Mouse (Mus musculus) neural tube, embryonic 14.5 days (tissue): Measurements from ENCODE around the gene Zfp940. TPM values are rescaled to one million over a fixed set of nuclear protein-coding genes. Genes with fewer than 3 reads are reported as not detected.
A peak's percentile ranks its signal among the peaks of the same experiment; 100 is the strongest.

Experiments used
- ATAC-seq: fragments of 200-750 bp; cut with Nextera tagmentation; 2 replicates; pipeline ENCODE4 v1.8.0; 2017; ENCODE audit warnings: low read depth, mild to moderate bottlenecking, moderate TSS enrichment, moderate library complexity
- H3K27ac ChIP-seq: fragments of 300-500 bp; sonication (generic); 2 replicates; pipeline ENCODE4 v1.5.1; 2014; ENCODE audit warnings: low read depth, mild to moderate bottlenecking, control low read depth, low read length, moderate library complexity, mixed read lengths
- H3K27me3 ChIP-seq: fragments of 300-500 bp; sonication (generic); 2 replicates; pipeline ENCODE4 v1.6.1; 2014; ENCODE audit warnings: low read length; ENCODE audit not compliant: control insufficient read depth, insufficient read depth
- H3K36me3 ChIP-seq: fragments of 300-500 bp; sonication (generic); 2 replicates; pipeline ENCODE4 v1.6.1; 2014; ENCODE audit warnings: low read length, mixed read lengths; ENCODE audit not compliant: control insufficient read depth, insufficient read depth
- H3K4me1 ChIP-seq: fragments of 300-500 bp; sonication (generic); 2 replicates; pipeline ENCODE4 v1.6.1; 2014; ENCODE audit warnings: low read length; ENCODE audit not compliant: control insufficient read depth, insufficient read depth
- H3K4me2 ChIP-seq: fragments of 300-500 bp; sonication (generic); 2 replicates; pipeline ENCODE4 v1.6.1; 2014; ENCODE audit warnings: mild to moderate bottlenecking, low read depth, low read length, control low read depth
- H3K4me3 ChIP-seq: fragments of 300-500 bp; sonication (generic); 2 replicates; pipeline ENCODE4 v1.5.1; 2014; ENCODE audit warnings: low read depth, low read length, control low read depth, mixed read lengths
- H3K9ac ChIP-seq: fragments of 300-500 bp; sonication (generic); replicated peaks from 2 replicates; pipeline ENCODE4 v1.6.1; 2014; ENCODE audit warnings: low read depth, mild to moderate bottlenecking, control low read depth, low read length, mixed read lengths
- H3K9me3 ChIP-seq: fragments of 300-500 bp; sonication (generic); 2 replicates; pipeline ENCODE4 v1.6.1; 2016; ENCODE audit warnings: low read length; ENCODE audit not compliant: control insufficient read depth
- WGBS: fragments of 180-500 bp; shearing (Covaris S2); extraction: QIAGEN DNeasy Blood & Tissue Kit; methylation state at CpG from one replicate; pipeline ENCODE4 v1.1.7; 2014; 5-methylcytosine and 5-hydroxymethylcytosine counted together
- polyA plus RNA-seq: library from polyadenylated mRNA; unstranded; fragments of >200 nt; fragmentation: Nextera tagmentation; extraction: Ambion mirVana; gene quantifications from 2 replicates; pipeline ENCODE4 v1.2.1, GENCODE M21; 2014

The Zfp940 gene
- polyA plus RNA-seq, 1 experiment from 2014 or later = 13.4 TPM

DNA sequence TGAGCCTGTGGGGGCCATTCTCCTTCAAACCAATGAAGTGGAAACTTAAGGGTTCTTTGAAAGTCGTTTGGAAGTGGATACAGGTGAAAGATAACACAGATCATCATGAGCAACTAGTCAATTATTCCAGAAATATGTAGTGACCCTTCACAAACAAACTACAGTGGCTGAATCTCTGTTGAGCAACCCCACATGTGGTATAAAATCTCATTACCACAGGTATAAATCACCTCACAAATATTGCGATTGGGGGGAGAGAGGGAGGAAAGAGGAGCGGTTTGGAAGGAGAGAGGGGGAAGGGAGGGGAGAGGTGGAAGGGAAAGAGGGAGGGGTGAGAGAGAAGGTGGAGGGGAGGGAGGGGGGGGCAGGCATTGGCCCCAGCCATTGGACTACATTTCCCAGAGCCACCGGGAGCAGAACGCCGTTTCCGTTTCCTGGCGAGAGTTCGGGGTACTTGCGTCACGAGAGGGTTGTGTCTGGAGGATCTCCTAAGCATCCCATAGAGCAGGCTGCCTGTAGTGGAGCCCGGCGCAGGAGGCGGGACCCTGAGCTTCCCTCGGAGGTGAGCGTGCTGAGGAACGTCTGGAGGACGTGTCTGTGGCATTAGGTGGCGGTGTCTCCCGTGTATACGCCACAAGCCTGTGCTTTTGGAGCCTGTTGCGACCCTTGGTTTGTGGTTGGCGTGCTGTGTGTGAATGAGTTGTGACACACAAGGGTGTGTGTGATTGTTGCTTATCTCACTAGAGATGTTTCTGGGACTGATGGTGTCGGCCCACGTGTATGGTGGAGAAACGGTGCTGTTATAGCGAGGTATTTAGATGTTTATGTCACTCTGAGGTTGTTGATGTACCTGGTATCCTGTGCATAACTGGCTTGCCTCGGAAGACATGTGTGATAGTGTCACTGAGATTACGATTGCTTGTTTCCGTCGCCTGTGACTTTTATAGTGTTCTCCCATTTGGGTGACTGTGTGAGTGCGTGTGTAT lies 6.4 kb upstream of the Zfp940 start, which contains the start of gene Zfp420:
Gene Zfp420 (plus strand): TSS at position 448 of the 986 bp plus-strand sequence.
- H3K27ac ChIP-seq = peak within 1 kb of the TSS; percentile 60; the same call in 1 of the 2 replicates
- WGBS = 7% methylated on average over 32 of the region's 32 CpGs
- H3K9me3 ChIP-seq = no peaks in the 10 kb centered on the region
- H3K4me1 ChIP-seq = peaks cover 9% of the 10 kb centered on the region
- no peaks in the 10 kb centered on the region for H3K36me3 ChIP-seq
- peak within 1 kb of the TSS; percentile 58 for H3K4me3 ChIP-seq
- peak within 1 kb of the TSS; percentile 69 for H3K9ac ChIP-seq
- H3K4me2 ChIP-seq = peak within 1 kb of the TSS; percentile 72
- no peaks in the 10 kb centered on the region for H3K27me3 ChIP-seq
- peak; percentile 98 for ATAC-seq

DNA sequence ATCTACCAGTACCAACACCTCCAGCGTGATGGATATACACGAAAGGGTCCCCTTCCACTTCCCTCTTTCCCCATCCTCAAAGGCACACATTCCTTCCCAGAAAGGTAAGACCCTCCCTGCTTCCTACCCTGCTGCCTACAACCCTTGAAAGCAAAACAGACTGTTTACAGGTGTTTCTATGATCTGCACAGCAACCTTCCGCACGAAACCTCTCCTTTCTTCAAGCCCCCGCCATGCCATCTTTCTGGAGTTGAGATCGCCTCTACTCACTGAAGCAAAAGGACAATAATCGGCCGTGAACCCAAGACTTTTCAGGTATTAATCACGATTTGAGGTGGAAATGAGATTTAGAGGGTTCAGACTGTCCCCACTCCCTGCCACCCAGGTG lies 644 bp downstream of the Zfp940 start:
- WGBS = 54% methylated on average over 9 of the region's 9 CpGs
- H3K27me3 ChIP-seq = no peaks in the 10 kb centered on the region
- H3K27ac ChIP-seq = no peak overlapping the region
- H3K36me3 ChIP-seq = no peaks in the 10 kb centered on the region
- peak; percentile 23; the same call in 1 of the 2 replicates for ATAC-seq
- H3K9me3 ChIP-seq = no peaks in the 10 kb centered on the region
- 0 out of 2 replicates have a peak, but pooled peaks cover 4% of the 10 kb centered on the region for H3K4me1 ChIP-seq
- peak overlapping the region; percentile 68 for H3K9ac ChIP-seq
- peak overlapping the region; percentile 43 for H3K4me3 ChIP-seq
- peak overlapping the region; percentile 84 for H3K4me2 ChIP-seq

DNA sequence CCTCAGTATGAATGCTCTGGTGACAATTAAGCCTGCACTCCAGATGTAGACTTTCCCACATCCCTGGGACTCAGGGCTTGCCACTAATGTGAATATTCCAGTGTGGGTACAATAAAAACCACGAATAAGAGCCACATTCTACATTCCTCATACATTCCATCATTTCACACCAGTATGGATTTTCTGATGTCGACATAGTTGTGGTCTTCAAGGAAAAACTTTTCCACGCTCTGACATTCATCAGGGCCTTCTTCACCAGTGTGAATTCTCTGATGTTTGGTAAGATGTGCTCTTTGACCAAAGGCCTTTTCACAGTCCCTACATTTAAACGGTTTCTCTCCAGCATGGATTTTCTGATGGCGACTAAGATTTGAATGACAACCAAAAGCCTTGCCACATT lies 8.9 kb downstream of the Zfp940 start:
- no peak overlapping the region for H3K9ac ChIP-seq
- ATAC-seq = no peak
- H3K27ac ChIP-seq = no peak overlapping the region
- no peak overlapping the region for H3K4me2 ChIP-seq
- H3K36me3 ChIP-seq = peaks cover 17% of the 10 kb centered on the region
- WGBS = 96% methylated on average over 5 of the region's 5 CpGs
- H3K4me3 ChIP-seq = no peak overlapping the region
- no peaks in the 10 kb centered on the region for H3K27me3 ChIP-seq
- H3K4me1 ChIP-seq = no peaks in the 10 kb centered on the region
- no peaks in the 10 kb centered on the region for H3K9me3 ChIP-seq

DNA sequence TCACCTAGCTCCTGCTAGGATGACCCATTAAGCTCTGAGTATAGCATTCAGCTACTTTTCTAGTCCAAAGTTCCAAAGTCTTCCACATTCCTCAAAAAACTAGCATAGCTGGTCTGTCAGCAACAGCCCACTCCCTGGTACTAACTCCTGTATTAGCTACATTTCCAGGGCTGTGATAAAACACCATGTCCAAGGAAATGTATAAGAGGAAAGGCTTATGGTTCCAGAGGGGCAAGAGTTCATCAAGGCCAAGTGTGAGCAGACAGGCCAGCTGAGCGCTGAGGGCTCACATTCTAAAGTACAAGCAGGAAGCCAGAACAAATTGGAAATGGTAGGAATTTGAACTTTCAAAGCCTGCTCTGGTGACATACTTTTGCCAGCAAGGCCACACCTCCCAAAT lies 11.4 kb downstream of the Zfp940 start:
- no peaks in the 10 kb centered on the region for H3K4me1 ChIP-seq
- WGBS = 100% methylated on average over 1 of the region's 1 CpGs
- H3K27ac ChIP-seq = no peak overlapping the region
- peaks cover 17% of the 10 kb centered on the region for H3K36me3 ChIP-seq
- H3K4me2 ChIP-seq = no peak overlapping the region
- H3K27me3 ChIP-seq = no peaks in the 10 kb centered on the region
- no peak overlapping the region for H3K9ac ChIP-seq
- ATAC-seq = no peak
- no peak overlapping the region for H3K4me3 ChIP-seq
- no peaks in the 10 kb centered on the region for H3K9me3 ChIP-seq

DNA sequence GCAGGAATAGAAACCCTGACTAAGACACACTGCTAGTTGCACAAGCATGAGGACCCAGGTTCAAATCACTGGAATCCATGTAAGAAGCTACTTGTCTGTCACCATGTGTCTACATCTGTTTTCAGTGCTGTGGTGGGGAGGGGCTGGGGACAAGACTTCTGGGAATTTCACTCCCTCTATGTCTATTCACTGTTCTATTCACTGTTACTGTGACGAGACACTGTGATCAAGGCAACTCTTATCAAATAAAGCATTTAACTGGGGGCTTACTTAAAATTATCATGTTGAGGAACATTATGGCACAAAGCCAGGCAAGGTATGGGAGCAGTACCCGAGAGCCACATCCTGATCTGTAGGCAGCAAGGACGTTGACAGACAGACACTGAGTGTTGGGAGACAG lies 14.2 kb downstream of the Zfp940 start:
- no peak for ATAC-seq
- Histone ChIP-seq H3K27me3 (no peaks in the 10 kb centered on the region), H3K36me3 (peaks cover 4% of the 10 kb centered on the region; the same call in 1 of the 2 replicates), H3K4me2 (no peak overlapping the region), H3K27ac (no peak overlapping the region), H3K9me3 (no peaks in the 10 kb centered on the region), H3K9ac (no peak overlapping the region), H3K4me1 (no peaks in the 10 kb centered on the region), H3K4me3 (no peak overlapping the region)
- WGBS = 94% methylated on average over 3 of the region's 3 CpGs

DNA sequence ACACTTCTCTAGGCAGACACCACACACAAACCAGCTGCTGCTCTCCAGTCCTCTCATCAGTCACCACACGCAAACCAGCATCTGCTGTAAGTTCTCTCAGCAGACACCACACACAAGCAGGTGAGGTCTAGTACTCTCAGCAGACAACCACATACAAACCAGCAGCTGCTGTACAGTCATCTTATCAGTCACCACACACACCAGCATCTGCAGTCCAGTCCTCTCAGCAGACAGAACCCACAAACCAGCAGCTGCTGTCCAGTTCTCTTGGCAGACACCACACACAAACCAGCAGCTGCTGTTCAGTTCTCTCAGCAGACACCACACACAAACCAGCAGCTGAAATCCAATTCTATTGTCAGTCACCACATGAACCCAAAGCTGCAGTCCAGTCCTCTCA lies 16.7 kb downstream of the Zfp940 start:
- ATAC-seq = no peak
- no peak overlapping the region for H3K4me2 ChIP-seq

DNA sequence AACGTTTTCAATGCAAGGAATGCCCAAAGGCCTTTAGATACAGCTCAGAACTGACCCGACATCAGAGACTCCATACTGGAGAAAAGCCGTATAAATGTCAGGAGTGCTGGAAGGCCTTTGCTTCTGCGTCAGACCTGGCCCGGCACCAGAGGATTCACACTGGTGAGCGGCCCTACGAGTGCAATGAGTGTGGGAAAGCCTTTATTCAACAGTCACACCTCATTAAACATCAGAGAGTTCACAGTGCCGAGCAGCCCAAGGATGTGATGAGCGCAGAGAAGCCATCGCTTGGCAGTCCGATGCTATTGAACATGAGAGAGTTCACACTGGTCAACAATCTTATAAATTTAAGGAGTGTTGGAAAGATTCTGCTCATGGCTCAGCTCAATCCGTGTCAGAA lies 23.7 kb downstream of the Zfp940 start:
- ATAC-seq = no peak
- Histone ChIP-seq H3K4me1 (no peaks in the 10 kb centered on the region), H3K4me3 (no peak overlapping the region), H3K4me2 (no peak overlapping the region), H3K36me3 (peaks cover 52% of the 10 kb centered on the region), H3K9ac (no peak overlapping the region), H3K27me3 (no peaks in the 10 kb centered on the region), H3K9me3 (no peaks in the 10 kb centered on the region), H3K27ac (no peak overlapping the region)
- WGBS = 63% methylated on average over 12 of the region's 12 CpGs

More for the DNA sequence above, 16.7 kb downstream of the Zfp940 start:
- Histone ChIP-seq H3K9ac (no peak overlapping the region), H3K36me3 (peaks cover 5% of the 10 kb centered on the region; the same call in 1 of the 2 replicates), H3K4me1 (no peaks in the 10 kb centered on the region), H3K27ac (no peak overlapping the region), H3K4me3 (no peak overlapping the region), H3K9me3 (no peaks in the 10 kb centered on the region), H3K27me3 (no peaks in the 10 kb centered on the region)
- WGBS = 89% methylated on average over 1 of the region's 1 CpGs

DNA sequence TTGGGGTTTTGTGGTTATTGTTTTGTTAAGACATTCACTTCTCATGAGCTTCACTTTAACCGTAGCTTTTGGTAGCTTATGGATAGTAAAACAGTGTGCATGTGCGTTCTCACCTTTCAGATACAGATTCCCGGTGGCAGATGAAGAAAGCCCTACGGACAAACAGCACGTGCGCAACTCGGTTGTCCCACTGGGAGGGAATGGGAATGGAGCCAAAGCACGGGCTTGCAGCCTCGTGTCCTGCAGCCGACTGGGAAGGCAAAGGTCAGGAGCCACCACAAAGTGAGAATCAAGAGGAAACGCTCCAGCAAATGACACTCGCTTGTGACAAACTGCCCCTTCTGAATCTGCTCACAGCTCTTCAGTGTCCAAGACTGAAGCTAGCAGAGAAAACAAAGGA lies 25.5 kb downstream of the Zfp940 start:
- Histone ChIP-seq H3K36me3 (peaks cover 47% of the 10 kb centered on the region), H3K4me1 (no peaks in the 10 kb centered on the region), H3K9me3 (no peaks in the 10 kb centered on the region), H3K27me3 (no peaks in the 10 kb centered on the region), H3K4me2 (no peak overlapping the region), H3K4me3 (no peak overlapping the region), H3K27ac (no peak overlapping the region), H3K9ac (no peak overlapping the region)
- 94% methylated on average over 12 of the region's 12 CpGs for WGBS
- ATAC-seq = no peak

DNA sequence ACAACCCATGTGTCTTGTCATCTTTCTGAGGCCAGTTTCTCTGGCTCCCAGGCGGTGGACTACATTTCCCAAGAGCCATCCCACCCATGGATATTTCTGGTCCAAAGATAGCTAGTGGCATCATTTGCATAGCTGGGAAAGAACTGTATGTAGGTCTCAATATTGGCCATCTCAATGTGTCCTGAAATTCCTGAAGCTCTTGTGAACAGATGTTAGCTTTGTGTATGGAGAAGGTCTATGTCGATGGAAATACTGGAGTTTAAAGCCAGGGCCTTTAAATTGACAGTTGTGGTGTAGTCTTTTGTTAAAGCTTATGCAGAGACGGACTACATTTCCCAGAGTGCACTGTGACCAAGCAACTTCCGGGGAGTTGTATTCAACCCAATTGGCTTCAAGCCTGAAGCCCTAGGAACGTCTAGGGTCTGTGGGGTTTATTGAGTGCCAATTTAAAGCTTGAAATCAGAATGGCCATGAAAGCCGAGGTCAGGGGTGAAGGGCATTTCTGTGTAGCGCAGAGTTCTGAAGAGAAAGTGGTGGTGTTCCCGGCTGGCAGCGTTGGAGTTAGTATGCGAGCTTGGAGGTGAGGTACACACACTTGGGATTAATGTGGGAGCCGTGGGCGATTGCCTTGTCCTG lies 34.7 kb downstream of the Zfp940 start:
- Histone ChIP-seq H3K4me3 (peak overlapping the region; percentile 43), H3K4me2 (peak overlapping the region; percentile 70), H3K27me3 (no peaks in the 10 kb centered on the region), H3K9ac (peak overlapping the region; percentile 34), H3K9me3 (no peaks in the 10 kb centered on the region), H3K36me3 (no peaks in the 10 kb centered on the region), H3K27ac (peak overlapping the region; percentile 55; the same call in 1 of the 2 replicates), H3K4me1 (peaks cover 31% of the 10 kb centered on the region)
- ATAC-seq = peak; percentile 80
- WGBS = 2% methylated on average over 12 of the region's 12 CpGs
